Mouse (Mus musculus) kidney, adult 2 months (tissue): ENCODE data around the gene Zfp398. TPM values are rescaled to one million over a fixed set of nuclear protein-coding genes. Genes with fewer than 3 reads are reported as not detected.
A peak's percentile ranks its signal among the peaks of the same experiment; 100 is the strongest.

Source experiments
- DNase-seq: peaks from one replicate; pipeline ENCODE4 v3.0.0; 2021
- H3K27ac ChIP-seq: fragments of 200-500 bp; 2 replicates; pipeline ENCODE4 v1.5.1; 2012; ENCODE audit warnings: low read depth, low read length, control low read depth, inconsistent platforms; ENCODE audit not compliant: insufficient read depth
- H3K27me3 ChIP-seq: fragments of 200-500 bp; replicated peaks from 2 replicates; pipeline ENCODE4 v1.6.1; 2012; ENCODE audit warnings: mild to moderate bottlenecking, moderate library complexity, low read length, inconsistent platforms; ENCODE audit not compliant: control insufficient read depth, insufficient read depth
- H3K36me3 ChIP-seq: fragments of 200-500 bp; 2 replicates; pipeline ENCODE4 v1.6.1; 2012; ENCODE audit warnings: mild to moderate bottlenecking, moderate library complexity, low read length, inconsistent platforms; ENCODE audit not compliant: control insufficient read depth, insufficient read depth
- H3K4me1 ChIP-seq: fragments of 200-500 bp; 2 replicates; pipeline ENCODE4 v1.6.1; 2011; ENCODE audit warnings: low read length; ENCODE audit not compliant: control insufficient read depth, insufficient read depth
- H3K4me3 ChIP-seq: fragments of 200-500 bp; 2 replicates; pipeline ENCODE4 v1.5.1; 2011; ENCODE audit warnings: mild to moderate bottlenecking, low read depth, low read length, control low read depth; ENCODE audit not compliant: insufficient read depth
- CTCF ChIP-seq: fragments of 200-500 bp; conservative IDR thresholded peaks from 2 replicates; pipeline ENCODE4 v1.5.1; 2011; ENCODE audit warnings: low read depth, mild to moderate bottlenecking, control low read depth, low read length, moderate library complexity, mixed read lengths; ENCODE audit not compliant: insufficient read depth, insufficient read length
- POLR2A ChIP-seq: fragments of 200-500 bp; IDR thresholded peaks from one replicate; pipeline ENCODE4 v1.6.1; 2011; ENCODE audit warnings: low read depth, low read length, control low read depth
- WGBS: fragments of 180-500 bp; shearing (Covaris S2); methylation state at CpG from one replicate; pipeline ENCODE4 v1.1.7; 2018; 5-methylcytosine and 5-hydroxymethylcytosine counted together
- polyA plus RNA-seq: library from polyadenylated mRNA; depleted of rRNA; stranded (reverse); fragments of >200 nt; gene quantifications from 2 replicates; pipeline ENCODE4 v1.2.3, GENCODE M21; 2012

Zfp398 gene
- polyA plus RNA-seq, 1 experiment = 7.2 TPM

DNA sequence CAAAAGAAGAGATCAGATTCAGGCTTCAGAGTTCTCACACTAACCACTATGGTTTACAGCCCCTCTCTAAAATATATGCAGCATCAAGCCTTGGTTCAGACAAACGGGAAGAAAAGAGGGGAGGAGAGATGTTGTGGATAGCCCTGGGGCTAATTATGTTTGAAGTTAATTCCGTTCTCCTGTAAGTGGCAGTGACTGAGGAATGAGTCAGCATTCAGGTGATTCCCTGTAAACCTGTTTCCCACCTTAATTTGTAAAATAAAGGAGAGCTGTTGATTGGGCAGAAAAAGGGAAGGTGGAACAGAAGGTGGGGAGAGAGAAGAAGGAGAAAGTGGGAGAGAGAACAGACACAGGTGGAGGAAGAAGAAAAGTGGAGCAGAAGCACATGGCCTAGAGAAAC is 11.2 kb upstream of the Zfp398 start:
- 67% methylated on average over 2 of the region's 2 CpGs for WGBS
- Histone ChIP-seq H3K4me1 (no peaks in the 10 kb centered on the region), H3K36me3 (no peaks in the 10 kb centered on the region), H3K4me3 (no peak overlapping the region), H3K27me3 (no peaks in the 10 kb centered on the region), H3K27ac (no peak overlapping the region)
- DNase-seq = no peak
- TF ChIP-seq CTCF (no peak), POLR2A (no peak)

DNA sequence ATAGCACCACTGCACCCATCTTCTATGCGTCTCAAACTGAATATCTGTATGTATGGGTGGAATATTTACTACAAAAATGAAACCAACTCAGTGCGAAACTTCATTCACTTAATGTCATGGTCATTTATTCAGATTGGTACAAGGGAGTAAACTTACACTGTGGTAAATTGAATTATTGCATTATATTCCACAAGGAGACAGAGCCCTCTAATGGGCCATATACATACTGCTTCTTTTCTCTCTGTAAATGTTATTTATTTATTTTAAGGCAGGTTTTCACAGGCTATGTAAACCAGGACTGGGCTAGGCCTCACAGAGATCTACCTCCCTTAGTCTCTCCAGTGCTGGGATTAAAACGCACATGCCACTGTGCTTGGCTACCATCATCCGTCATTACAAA is 8.0 kb upstream of the Zfp398 start:
- TF ChIP-seq CTCF = no peak
- TF ChIP-seq POLR2A = no peak
- WGBS = 96% methylated on average over 4 of the region's 4 CpGs
- H3K27me3 ChIP-seq = no peaks in the 10 kb centered on the region

DNA sequence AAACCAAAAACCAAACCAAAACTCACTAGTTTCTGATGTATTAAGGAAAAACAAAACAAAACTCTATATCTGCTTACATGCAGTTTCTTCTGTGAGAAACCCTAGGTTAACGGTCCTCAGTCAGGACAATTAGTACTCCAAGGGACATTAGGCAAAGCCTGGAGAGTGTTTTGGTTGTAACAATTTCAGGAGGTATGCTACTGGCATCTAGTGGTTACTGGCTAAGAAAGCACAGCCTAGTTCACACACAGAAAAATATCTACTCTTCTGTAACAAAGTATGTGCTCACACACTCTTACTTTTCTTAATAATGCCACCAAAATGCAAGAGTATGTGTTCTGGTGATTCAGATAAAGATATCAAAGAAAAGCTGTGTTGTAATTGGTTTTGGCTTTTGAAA is 6.5 kb upstream of the Zfp398 start:
- WGBS = 20% methylated on average over 1 of the region's 1 CpGs
- Histone ChIP-seq H3K27ac (no peak overlapping the region), H3K4me3 (no peak overlapping the region), H3K27me3 (no peaks in the 10 kb centered on the region), H3K36me3 (no peaks in the 10 kb centered on the region), H3K4me1 (no peaks in the 10 kb centered on the region; the same call in 1 of the 2 replicates)
- peak; percentile 60 for DNase-seq
- TF ChIP-seq CTCF (0 out of 2 replicates have a peak, but pooled peaks have one; percentile 17), POLR2A (no peak)

More for the DNA sequence above, 8.0 kb upstream of the Zfp398 start:
- Histone ChIP-seq H3K27ac (no peak overlapping the region), H3K4me1 (no peaks in the 10 kb centered on the region; the same call in 1 of the 2 replicates), H3K36me3 (no peaks in the 10 kb centered on the region), H3K4me3 (no peak overlapping the region)
- DNase-seq = no peak

DNA sequence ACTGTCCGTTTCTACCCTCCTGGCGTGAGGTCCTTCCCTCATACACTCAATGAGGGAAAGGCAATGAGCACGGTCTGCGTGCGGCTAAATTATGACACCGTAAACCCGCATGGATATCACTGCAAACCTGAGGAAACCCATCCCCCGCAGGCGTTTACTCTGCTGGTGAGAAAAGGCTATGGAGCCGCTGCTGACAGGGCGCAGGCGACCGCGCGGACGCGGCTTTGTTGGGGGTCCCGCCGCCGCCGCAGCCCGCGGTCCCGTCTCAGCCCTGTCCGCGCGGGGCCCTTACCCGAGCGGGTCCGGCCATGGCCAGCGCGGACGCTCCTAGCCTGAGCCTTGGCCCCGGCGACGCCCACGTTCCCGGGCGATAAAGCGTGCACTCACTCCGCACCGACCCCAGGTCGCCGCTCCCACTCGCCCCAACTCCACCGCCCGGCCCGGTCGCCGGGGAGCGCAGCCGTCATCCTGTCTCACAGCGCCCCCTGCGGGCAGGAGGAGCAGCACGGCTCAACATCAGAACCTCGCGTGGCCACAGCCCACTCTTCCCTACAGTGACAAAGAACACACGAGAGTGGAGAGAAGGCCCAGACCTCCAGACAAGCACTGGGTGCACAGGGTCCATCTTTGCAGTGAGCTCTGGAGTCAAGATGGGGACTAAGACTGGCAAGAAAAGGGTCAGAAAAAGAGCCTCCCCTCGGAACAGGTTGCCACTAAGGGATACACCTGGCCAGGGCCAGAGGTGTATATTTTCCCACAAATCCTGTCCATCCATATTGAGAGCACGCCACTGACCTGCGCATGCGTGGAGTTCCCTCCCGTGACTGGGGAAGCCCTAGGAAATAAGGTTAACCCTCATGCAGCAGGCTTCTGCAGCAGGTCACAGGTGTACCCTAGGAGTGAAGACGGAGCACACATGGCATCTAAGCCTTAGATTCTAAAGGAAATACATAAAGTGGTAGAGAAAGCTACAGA is 5.1 kb upstream of the Zfp398 start, which contains the start of gene Zfp786:
Gene Zfp786 (minus strand): TSS at position 764 of the 975 bp plus-strand sequence.
- no peaks in the 10 kb centered on the region for H3K27me3 ChIP-seq
- 1% methylated on average over 64 of the region's 64 CpGs for WGBS
- no peaks in the 10 kb centered on the region; the same call in 1 of the 2 replicates for H3K4me1 ChIP-seq
- TF ChIP-seq POLR2A = no peak
- TF ChIP-seq CTCF = peak; percentile 89
- H3K27ac ChIP-seq = 0 out of 2 replicates have a peak within 1 kb of the TSS, but pooled peaks have one; percentile 14
- peak; percentile 94 for DNase-seq
- no peaks in the 10 kb centered on the region for H3K36me3 ChIP-seq
- peak within 1 kb of the TSS; percentile 76 for H3K4me3 ChIP-seq

GRCm38 (mm10) chr6:47832220-47832619 is 3.2 kb upstream of the Zfp398 start:
- Histone ChIP-seq H3K36me3 (no peaks in the 10 kb centered on the region), H3K27me3 (no peaks in the 10 kb centered on the region), H3K27ac (no peak overlapping the region), H3K4me3 (no peak overlapping the region), H3K4me1 (no peaks in the 10 kb centered on the region; the same call in 1 of the 2 replicates)
- no peak for TF ChIP-seq POLR2A
- TF ChIP-seq CTCF = no peak
- WGBS = 91% methylated on average over 1 of the region's 1 CpGs
- no peak for DNase-seq

DNA sequence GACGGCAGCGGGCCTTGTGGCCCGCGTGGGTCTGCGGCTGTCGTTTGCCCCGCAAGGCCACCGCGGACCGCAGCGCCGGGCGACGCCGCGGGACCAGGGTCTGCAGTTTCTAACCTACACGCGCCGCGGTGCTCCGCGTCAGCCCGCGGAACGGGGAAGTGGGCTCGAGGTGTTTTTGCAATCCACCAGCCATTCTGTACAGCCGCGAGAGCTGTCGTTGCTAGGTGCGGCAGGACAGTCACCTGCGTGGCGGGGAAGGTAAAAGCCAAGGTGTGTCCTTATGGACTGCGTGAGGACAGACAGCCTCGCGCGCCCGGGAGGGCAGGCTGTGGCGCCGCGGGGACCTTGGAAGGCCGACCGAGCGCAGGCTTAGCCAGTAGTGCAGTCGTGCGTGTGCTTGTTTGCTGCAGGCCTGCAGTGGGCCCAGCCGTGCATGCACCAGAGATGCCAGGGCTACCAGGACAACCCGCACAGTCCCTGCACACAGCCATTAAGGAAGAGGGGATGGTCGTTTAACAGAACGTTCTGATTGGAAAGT is 592 bp downstream of the Zfp398 start:
- peak; percentile 70 for DNase-seq
- H3K27me3 ChIP-seq = no peaks in the 10 kb centered on the region
- peak overlapping the region; percentile 72 for H3K27ac ChIP-seq
- H3K4me1 ChIP-seq = peaks cover 2% of the 10 kb centered on the region; the same call in 1 of the 2 replicates
- H3K36me3 ChIP-seq = no peaks in the 10 kb centered on the region; the same call in 1 of the 2 replicates
- WGBS = under 1% methylated on average over 49 of the region's 49 CpGs
- TF ChIP-seq CTCF = no peak
- no peak for TF ChIP-seq POLR2A
- H3K4me3 ChIP-seq = peak overlapping the region; percentile 95

DNA sequence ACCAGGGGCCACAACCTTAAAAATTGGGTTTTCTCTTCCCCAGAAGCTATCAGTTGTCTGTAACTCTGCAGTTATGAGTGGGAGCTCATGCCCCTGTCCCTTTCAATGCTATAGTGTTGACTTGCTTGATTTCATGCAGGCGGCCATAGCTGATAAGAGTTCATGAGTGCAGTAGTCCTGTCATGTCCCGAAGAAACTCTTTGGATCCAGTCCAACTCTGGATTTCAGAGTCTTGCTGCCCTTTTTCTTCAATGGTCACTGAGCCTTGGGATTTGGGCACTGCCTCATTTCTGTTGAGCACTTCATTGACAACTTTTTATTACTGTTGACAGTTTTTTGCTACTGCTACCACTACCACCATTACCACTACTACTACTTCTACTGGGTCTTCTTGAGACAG is 2.2 kb downstream of the Zfp398 start:
- WGBS = 52% methylated on average over 2 of the region's 2 CpGs
- no peaks in the 10 kb centered on the region; the same call in 1 of the 2 replicates for H3K36me3 ChIP-seq
- H3K4me1 ChIP-seq = peaks cover 2% of the 10 kb centered on the region; the same call in 1 of the 2 replicates
- TF ChIP-seq POLR2A (no peak), CTCF (no peak)
- H3K27ac ChIP-seq = no peak overlapping the region
- no peak overlapping the region for H3K4me3 ChIP-seq
- H3K27me3 ChIP-seq = no peaks in the 10 kb centered on the region
- no peak for DNase-seq
